Mouse (Mus musculus): ENCODE measurements around the gene Trem3.

GRCm38 (mm10) chr17:48233789-48234188 is 13.8 kb upstream of the Trem3 start:
- TF ChIP-seq CTCF (IDR thresholded peaks at IDR 0.05; ENCODE audit: insufficient read depth, low read length) (no peak), POLR2A (IDR thresholded peaks at IDR 0.05; ENCODE audit: borderline replicate concordance, extremely low read depth, low read depth, low read length) (no peak)
